Mouse (Mus musculus) cerebellum, adult 11-12 months (tissue): ENCODE measurements around the gene Mgat5b.

Experiments
- DNase-seq: peaks from one replicate; pipeline ENCODE4 v3.0.0; 2022

Gene Mgat5b

DNA sequence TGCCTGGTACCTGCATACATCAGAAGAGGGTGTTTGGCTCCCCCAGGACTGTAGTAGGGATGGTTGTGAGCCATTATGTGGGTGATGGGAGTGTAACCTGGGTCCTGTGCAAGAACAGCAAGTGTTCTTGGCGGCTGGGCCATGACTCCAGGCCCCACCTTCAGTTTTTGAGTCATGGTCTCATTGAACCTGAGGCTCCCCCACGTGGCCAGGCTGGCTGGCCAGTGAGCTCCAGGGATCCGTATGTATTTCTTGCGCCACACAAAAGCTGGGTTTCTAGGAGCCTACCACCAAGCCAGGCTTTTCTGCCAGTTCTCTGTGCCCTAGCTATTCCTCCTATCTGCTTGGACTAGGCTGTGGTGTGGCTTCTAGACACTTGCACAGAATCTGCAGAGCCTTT, 63.9 kb downstream of the Mgat5b start:
- DNase-seq = no peak

DNA sequence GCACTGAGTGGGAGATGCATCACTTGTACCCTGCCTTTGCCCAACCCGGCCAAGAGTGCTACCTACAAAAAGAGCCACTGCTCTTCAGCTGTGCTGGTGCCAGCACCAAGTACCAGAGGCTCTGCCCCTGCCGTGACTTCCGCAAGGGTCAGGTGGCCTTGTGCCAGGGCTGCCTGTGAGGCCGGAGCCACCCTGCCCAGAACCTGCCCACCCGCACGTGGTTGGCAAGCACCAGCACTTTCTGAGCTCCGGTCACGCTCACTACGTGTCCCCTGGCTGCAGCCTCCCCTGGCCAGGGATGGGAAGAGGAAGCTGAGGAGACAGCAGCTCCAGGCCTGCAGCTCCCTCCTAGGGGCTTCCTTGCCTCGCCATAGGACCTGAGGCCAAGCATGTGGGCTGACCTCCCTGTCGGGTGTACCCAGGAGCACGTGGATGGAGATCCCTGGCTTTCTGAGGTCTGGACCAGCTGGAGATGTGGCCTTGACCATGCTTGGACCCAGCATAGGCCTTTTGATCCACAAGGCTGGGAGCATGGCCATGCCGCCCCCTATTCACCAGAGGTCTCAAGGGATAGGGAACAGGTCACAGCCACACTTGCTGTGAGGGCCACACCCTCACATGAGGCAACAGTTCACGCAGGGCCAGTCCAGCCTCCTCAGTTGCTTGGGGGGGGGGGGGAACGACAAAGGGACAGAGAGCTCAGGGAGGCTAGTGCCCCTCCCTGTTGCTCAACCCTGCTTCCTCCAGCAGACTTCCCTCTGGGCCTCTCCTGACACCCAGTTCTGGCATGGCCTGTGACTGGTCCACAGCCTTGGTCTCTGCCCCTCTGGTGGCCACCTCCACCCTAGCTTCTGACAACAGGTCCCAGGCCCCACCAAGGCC, 67.1 kb downstream of the Mgat5b start:
- DNase-seq = no peak

DNA sequence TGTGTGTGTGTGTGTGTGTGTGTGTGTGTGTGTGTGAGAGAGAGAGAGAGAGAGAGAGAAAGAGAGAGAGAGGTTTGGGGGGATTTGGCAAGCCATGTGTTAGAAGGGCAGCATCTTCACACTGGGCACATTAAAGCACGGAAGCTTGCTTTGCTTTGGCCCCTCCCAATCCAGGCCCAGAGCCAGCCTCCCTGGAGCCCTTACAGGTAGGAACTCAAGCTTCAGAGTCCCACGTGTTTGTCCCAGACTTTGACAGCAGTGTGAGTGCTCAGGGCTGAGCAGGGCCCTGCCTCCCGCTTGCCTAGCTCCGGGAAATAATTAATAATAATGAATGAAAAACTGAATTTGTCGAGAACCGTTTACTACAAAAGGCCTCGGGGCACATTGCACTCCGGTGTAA, 69.5 kb downstream of the Mgat5b start:
- DNase-seq = no peak

DNA sequence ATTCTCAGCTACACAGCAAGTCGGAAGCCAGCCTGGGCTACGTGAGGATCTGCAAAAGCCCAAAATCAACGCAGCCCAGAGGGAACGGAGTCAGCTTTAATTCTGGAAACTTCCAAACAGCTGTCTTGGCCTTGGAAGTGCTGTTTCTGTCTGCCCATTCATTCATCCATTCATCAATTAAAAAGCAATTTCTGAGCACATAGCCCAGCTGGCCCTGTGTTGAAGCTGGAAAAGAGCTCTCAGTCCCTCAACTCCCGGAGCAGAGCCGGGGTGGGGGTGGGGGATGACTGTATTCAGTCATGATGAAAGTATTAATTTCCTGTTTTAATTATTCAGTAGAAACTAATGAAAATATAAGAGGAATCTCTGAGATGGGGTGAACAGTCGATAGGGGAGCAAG, 71.6 kb downstream of the Mgat5b start:
- DNase-seq = no peak

DNA sequence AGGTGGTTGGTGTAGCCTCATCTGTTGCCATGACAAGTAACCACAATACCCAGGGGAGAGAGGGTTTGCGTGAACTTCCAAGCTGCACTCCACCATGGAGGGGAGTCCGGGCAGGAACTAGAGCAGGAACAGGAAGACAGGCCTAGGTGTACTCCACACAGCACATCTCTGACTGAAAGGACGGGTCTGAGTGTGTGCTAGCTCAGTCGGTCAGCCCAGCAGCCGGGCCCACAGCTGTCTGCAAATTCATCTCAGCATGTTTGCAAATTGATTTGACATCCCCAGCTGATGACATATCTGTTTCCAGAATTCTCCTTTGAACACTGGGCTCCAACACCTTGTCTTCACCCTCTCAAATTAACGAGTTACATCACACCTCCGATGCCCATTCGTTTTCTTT, 72.7 kb downstream of the Mgat5b start:
- no peak for DNase-seq

DNA sequence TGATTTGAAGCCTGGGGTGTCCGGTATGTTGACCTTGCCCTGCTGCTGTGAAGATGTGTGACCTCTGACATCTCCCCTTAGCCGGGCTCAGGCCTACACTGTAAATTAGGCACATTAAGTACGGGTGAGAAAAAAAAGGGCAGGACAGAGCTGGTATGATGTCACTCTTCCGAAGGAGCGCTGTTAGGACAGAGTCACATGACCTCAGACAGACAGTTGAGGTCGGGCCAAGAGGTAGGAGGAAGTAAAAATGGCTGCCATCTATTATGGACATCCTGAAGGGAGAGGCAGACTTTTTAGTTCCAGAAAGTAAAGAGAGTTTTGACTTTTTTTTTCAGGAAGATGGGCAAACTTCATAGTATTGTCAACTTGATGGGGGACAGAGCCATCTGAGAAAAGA, 73.3 kb downstream of the Mgat5b start:
- DNase-seq = no peak

DNA sequence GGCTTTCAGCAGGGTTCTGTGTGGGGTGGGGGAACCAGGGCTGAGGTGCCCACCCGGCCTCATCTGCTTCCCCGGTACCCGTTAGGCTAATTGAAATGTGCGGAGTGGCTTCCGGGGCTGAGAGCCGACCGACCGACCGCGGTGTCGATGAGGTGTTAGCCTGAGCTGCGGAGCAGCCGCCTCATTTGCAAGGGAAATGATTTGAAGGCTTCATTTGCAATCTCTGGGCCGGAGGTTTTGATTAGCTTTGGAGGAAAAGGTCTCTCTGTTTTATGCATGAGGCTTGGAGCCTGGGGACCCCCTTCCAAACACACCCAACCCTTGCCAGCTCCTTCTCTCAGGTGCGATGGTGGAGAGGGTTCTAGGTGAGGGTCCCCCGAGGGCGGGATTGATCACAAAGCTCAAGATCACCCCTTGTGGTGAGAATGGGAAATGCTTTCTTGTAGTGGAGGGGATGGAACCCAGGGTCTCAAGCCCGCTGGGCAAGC, 75.5 kb downstream of the Mgat5b start:
- DNase-seq = no peak

DNA sequence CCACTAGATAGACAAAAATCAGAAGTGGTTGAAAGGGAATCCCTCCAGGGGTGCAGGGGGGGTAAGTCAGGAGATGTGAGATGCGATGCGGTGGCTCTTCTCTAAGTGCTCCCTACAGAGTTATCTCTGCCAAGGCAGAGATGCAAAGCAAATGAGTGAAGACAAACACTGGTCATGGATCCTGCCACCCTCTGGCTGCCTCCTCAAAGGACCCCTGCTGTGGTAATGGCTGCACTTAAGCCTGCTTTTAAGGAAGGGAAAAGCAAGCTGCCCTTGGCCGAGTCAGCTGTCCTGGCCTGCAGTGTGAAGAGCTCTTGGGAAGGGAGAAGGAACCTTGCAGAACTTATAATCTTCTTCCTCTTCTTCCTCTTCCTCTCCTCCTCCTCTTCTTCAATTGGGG, 78.3 kb downstream of the Mgat5b start:
- DNase-seq = no peak

DNA sequence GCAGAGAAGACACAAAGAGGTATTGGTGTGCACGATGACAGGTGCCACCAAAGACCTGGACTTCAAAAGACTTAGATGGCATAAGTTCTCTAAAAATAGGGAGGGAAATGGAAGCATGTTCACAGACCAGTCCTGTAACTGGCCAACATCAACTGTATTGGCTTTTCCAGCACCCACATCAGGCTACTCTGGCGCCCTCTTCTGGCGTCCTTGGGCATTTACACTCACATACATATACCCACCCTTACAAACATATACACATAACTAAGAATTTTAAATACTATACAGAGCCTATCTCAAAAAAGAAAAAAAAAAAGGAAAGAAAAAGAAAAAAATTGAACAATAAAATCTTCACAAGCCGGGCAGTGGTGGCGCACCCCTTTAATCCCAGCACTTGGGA, 80.3 kb downstream of the Mgat5b start:
- no peak for DNase-seq

DNA sequence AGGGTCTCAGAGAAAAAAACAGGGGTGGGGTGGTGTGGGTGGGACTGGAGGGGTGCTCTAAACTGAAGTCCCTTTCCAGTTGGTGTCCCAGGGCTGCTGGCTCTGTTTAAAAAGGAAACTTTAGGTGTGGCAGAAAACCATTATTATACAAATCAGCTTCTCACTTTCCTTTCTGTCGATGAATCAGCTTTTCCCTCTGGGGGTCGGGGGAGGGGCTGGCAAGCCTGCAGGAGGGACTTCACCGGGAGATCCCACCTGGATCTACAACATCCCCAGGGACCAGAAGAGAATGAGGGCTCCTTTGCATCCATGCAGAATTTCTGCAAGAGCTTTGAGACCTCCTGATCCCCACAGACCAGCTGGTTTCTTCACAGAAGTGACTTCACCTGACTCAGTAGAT, 81.6 kb downstream of the Mgat5b start:
- no peak for DNase-seq

DNA sequence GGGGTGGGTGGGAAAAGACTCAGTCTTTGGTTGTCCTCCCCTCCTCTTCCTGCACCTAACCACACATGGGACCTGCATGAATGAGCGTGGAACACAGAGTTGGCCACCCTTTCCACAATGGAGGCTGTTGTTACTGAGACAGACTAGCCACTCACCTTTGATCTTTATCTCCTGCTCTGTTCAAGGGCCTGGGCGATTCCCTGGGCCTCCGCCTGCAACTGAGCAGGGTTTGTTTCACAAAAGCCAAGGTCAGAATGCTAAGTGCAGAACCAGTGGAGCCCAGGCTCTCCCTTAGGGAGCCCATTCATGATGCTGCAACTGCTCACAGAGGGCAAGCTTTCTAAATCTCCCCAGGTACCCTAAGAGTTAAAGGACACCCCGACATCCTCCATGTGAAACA, 83.1 kb downstream of the Mgat5b start:
- DNase-seq = no peak

DNA sequence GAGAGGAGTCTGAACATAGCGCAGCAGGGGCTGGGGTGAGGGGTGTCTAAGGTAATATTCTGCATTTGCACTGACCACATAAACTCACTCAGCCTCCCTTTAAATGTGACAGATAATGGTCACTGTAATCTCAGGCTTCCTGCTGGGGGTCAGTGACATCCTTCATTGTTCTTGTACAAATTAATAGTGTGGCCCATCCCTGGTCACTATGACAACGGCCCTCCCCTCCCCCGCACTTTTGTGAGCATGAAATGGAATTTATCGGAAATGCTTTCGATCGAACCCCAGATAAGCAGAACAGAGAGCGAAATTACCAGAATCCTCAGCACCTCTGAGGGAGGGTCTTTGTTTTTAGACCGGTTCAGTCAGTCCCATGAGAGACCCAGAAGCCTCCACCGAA, 84.8 kb downstream of the Mgat5b start:
- DNase-seq = no peak

DNA sequence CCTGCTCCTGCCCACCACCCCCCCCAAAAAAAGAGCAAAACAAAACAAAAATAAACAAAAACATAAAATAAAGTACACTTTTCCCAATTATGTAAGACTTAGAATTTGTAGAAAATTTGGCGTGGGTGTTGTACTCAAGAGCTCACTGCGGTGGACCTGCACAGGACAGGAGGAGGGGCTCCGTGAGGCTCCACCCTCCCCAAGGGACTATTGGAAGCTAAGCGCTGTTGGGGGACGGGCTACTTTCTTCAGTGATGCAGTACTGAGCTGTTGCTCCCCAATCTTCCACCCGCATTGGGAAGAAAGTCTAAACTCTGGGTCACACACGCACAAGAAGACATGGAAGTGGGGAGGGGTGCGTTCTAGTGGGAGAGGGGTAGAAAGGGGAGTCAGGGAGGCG, 85.6 kb downstream of the Mgat5b start:
- no peak for DNase-seq

DNA sequence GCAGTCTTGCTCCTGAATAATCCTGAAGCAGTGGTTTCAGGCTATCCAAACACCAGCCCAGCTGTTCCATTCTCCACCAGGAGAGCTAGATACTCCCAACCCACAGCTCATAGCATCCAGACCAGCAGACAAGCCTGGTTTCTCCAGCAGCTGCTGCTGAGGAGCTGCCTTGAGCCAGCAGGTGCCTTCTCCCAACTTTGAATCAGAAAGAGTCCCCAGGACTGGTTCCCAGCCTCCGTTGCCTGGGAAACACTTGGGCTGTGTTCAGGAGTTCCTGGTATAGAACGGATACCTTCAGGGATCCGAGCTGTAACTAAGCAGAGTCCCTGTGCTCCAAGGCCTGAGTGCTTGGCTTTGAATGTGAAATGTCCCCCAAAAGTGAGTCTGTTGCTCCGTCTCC, 98.8 kb downstream of the Mgat5b start:
- DNase-seq = no peak

DNA sequence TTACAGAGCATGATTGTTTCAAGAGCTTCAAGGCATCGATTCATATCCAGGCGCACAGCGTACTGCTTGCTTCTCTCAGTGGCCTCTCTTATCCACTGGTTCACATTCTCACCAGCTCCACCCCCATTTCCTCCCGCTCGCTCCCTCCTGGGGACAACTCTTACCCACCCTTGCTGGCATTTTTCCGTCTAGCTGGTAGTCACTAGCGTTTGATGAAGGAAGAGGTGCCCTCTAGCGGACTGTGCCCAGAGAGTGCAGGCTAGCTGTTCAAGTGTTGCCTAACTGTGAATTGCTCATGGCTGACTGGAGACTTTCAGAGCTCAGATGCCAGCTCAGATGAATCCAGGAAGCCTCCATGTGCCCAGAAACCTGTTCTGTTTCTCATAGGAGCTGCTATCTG, 99.7 kb downstream of the Mgat5b start:
- peak; percentile 65 for DNase-seq

DNA sequence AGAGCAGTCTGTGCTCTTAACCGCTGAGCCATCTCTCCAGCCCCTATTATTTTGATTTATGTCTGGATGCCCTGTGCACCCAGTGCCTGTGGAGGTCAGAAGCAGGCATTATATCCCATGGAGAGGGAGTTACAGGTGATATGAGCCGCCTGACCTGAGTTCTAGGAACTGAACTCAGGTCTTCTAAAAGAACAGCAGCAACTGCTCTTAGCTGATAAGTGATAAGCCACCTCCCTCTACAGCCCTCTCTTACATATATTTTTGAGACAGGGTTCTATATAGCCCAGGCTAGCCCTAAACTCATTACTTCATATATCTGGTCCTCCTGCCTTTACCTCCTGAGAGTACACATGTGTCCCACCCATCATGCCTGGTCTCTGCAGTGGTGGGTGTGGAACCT, 102.4 kb downstream of the Mgat5b start:
- no peak for DNase-seq

DNA sequence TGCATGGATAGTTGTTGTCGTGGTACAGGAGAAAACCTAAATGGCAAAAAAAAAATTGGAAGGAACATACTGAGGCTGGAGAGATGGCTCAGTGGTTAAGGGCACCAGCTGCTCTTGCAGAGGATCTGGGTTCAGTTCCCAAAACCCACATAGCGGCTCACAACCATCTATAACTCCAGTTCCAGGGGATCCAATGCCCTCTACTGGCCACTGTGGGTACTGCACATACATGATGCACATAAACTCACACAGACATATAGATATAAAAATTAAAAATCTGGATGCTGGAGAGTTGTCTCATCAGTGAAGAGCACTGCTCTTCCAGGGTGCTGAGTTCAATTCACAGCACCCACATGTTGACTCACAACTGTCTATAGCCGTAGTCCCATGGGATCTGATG, 104.9 kb downstream of the Mgat5b start:
- no peak for DNase-seq

DNA sequence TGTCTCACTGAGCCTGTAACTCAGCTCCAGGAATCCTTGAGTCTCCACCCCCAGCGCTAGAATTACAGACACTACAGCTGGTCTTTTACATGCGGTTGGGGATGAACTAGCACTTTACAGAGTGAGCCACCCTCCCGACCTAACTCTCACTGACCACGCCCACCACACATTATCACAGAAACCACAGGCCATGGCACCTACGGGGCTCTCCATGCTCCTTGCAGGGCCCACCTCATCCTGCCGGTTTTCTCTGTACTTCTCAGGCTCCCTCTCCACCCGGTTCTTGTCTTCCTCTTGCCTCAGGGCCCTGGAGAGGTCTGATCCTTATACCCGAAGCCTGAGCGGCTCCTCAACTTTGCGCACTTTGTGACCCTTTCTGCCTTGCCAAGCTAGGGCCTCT, 109.0 kb downstream of the Mgat5b start:
- DNase-seq = no peak

DNA sequence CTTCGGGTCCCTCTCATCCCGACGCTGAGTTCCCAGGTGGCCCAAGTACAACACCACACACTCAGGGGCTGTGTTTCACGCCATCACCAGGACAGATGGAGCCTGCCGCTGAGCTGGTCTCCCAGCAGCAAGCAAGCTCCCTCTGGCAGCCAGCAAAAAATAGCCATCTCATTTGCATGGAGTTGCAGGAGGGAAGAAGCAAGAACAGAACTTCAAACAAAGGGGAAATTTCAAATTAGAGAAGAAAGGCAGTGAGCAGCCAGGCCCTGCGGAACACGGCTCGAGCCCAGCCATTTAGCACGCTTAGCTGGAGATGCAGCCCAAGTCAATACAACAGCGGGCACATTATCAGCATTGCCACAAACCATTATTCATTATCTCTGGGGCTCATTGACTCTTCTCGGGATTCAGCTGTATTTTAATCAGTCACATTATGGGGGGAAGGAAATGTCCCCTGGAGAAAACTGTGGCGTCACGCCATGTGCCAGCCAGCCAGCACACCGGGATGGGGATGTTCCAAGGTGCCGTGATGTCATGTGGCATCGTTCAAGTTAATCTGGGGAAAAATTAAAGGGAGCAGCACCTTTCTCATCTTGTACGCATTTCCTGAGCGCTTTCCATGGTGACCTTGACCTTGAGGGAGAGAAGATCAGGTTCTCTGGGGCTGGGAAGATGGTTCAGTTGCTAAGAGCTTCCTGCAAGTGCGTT, 110.4 kb downstream of the Mgat5b start:
- DNase-seq = no peak

DNA sequence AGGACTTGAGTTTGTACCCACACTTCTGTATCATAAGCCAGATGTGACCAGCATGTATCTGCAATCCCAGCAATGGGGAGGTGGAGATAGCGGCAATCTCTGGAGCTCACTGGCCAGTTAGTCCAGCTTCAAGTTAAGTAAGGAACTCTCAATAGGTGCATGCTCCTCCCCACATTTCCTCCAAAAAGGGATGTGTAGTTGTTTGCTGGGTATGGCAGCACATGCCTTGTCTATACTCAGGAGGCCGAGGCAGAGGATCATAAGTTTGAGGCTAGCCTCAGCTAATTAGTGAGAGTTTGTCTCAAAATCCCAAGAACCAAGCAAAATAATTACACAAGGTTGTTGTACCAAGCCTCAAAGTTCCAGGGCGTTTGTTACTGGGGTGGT, 110.9 kb downstream of the Mgat5b start:
- no peak for DNase-seq

DNA sequence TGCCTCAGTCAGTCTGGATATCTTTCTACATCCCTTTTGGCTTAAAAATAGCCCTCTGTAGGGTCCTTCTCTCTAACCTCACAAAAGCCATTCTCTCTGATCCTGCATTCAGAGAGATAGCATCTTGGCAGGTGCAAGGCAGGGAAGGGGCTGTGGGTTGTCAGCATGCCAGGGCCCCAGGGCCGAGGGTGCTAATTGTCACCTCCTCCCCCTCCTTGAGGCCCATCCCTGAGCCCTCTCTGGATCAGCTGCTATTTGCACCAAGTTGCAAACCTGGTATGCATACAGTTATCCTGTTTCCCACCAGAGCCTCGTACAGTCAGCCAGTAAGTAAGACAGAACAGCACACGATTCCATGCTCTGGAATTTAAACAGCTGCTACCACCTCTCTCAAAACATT, 111.4 kb downstream of the Mgat5b start:
- DNase-seq = no peak

DNA sequence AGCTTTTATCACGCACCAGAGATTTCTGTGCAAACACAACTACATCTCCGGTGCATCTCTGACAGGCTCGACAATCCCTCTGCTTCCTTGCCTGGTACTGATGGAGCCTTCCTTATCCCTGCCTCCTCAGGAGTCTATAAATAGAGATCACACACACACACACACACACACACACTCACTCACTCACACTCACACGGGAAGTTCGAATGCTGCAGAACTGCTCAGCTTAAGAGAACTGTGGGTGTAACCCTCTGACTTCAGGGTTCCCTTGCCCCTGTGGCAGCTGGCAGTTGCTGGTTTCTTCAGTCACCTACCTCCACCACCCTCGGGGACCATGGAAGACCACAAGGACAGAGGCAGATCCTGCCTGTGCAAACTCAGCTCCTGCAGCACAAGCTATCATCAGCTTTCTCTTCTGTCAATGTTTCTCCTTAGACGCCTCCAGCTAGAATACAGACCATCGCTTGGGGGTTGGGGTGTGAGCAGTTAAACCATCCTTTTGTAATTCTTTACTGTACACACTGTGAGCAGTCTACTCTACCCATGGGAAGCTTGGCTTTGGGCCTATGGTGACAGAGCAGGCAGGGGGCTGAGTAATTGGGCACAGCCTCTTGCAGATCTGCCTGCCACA, 111.9 kb downstream of the Mgat5b start:
- no peak for DNase-seq

DNA sequence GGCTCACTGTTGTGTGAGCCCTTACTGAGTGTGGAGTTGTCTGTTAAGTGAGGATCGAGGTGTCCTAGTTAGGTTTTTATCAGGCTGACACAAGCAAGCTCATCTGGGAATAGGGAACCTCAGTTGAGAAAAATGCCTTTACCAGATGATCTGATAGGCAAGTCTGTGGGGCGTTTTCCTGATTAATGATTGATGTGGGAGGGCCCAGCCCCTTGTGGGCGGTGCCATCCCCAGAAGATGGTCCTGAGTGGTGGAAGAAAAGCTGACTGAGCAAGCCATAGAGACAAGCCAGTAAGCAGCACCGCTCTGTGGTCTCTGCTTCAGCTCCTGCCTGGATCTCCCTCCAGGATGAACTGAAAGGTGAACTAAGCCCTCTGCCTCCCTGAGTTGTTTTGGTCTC, 112.6 kb downstream of the Mgat5b start:
- DNase-seq = no peak
